ENCODE assay signal across 20 mouse cellular contexts in genomic region chr4:40884282-40885165, GRCm38 (mm10). TPM values are rescaled to one million over a fixed set of nuclear protein-coding genes. Genes with fewer than 3 reads are reported as not detected.
DNase-seq lines count a peak whose midpoint lies in the region; ATAC-seq and TF ChIP-seq lines count a peak whose summit lies in the region.
"Had no signal": no experiment of that assay in that cellular context is flagged by ENCODE, and none has a peak within 500 bp of the region (broad histone marks: within the 10 kb centered on the region; RNA-seq: fewer than 3 reads in every experiment).

No protein-coding gene starts in this region.

- 0 out of 2 replicates have a peak overlapping the region, but pooled peaks have one; percentile 21 for H3K27ac ChIP-seq in embryonic facial prominence, embryonic 14.5 days (replicated peaks; ENCODE audit: low read depth, low read length)
- no peak overlapping the region for H3K27ac ChIP-seq in embryonic facial prominence, embryonic 10.5 days (replicated peaks)
- H3K27ac ChIP-seq in layer of hippocampus, adult 2 months, result peak overlapping the region; percentile 82
- peak overlapping the region; percentile 66; the same call in 1 of the 2 replicates for H3K27ac ChIP-seq in limb, embryonic 15.5 days
- H3K27ac ChIP-seq: midbrain, embryonic 10.5 days; neural tube, embryonic 13.5 days had no signal

- whole genome bisulfite sequencing in embryonic facial prominence, embryonic 14.5 days, result 80% methylated on average over 12 of the region's 12 CpGs
- WGBS in embryonic facial prominence, embryonic 10.5 days, result 84% methylated on average over 12 of the region's 12 CpGs
- WGBS in limb, embryonic 15.5 days, result 60% methylated on average over 12 of the region's 12 CpGs

- ATAC-seq in embryonic facial prominence, embryonic 14.5 days (ENCODE audit: low read depth), result no peak
- ATAC-seq in limb, embryonic 15.5 days (ENCODE audit: insufficient number of reproducible peaks, low FRiP score, low TSS enrichment, low read depth), result peak; percentile 31; the same call in 1 of the 2 replicates
- ATAC-seq: forebrain, embryonic 14.5 days; inflammation-experienced regulatory T-cells, adult 6 months had no signal

- no peak for TF ChIP-seq CTCF in layer of hippocampus, adult 2 months (conservative IDR thresholded peaks at IDR 0.05)

- DNase-seq in embryonic facial prominence, embryonic 14.5 days (ENCODE audit: low spot score), result no peak
- no peak for DNase-seq in embryonic facial prominence, embryonic 10.5 days (ENCODE audit: low spot score)
- peak in 1 of 2 experiments; percentile 44 for DNase-seq in layer of hippocampus, adult 2 months (ENCODE audit: low spot score in 2 of 2)
- DNase-seq in layer of hippocampus, postnatal 25 days (ENCODE audit: extremely low spot score in 1 of 2, low spot score in 1 of 2), result no peak
- DNase-seq in lung, postnatal 36 days, result peak; percentile 22
- no peak for DNase-seq in lung, postnatal 25 days (ENCODE audit: low spot score)
- no peak for DNase-seq in adrenal gland, postnatal 14 days
- DNase-seq: adrenal gland, adult 8-10 months; cerebellum, adult 8-10 months; lung, embryonic 14.5 days; thymus, adult 2 months had no signal

- H3K36me3 ChIP-seq in embryonic facial prominence, embryonic 14.5 days (ENCODE audit: control insufficient read depth, insufficient read depth, low read length), result no peaks in the 10 kb centered on the region
- H3K36me3 ChIP-seq in embryonic facial prominence, embryonic 10.5 days (replicated peaks), result no peaks in the 10 kb centered on the region
- no peaks in the 10 kb centered on the region for H3K36me3 ChIP-seq in limb, embryonic 15.5 days
- H3K36me3 ChIP-seq: midbrain, embryonic 10.5 days; neural tube, embryonic 13.5 days had no signal

- no peak overlapping the region for H3K4me3 ChIP-seq in embryonic facial prominence, embryonic 14.5 days (ENCODE audit: low read depth, low read length)
- H3K4me3 ChIP-seq in embryonic facial prominence, embryonic 10.5 days, result no peak overlapping the region
- no peak overlapping the region for H3K4me3 ChIP-seq in layer of hippocampus, adult 2 months
- no peak overlapping the region for H3K4me3 ChIP-seq in limb, embryonic 15.5 days
- H3K4me3 ChIP-seq: midbrain, embryonic 10.5 days; neural tube, embryonic 13.5 days had no signal

- no peaks in the 10 kb centered on the region for H3K4me1 ChIP-seq in embryonic facial prominence, embryonic 14.5 days (ENCODE audit: control insufficient read depth, insufficient read depth, low read length)
- peaks cover 4% of the 10 kb centered on the region; the same call in 1 of the 2 replicates for H3K4me1 ChIP-seq in embryonic facial prominence, embryonic 10.5 days
- H3K4me1 ChIP-seq in limb, embryonic 15.5 days, result peaks cover 10% of the 10 kb centered on the region; the same call in 1 of the 2 replicates
- H3K4me1 ChIP-seq: midbrain, embryonic 10.5 days; neural tube, embryonic 13.5 days had no signal

- no peaks in the 10 kb centered on the region for H3K9me3 ChIP-seq in embryonic facial prominence, embryonic 14.5 days (ENCODE audit: control insufficient read depth, low read length)
- no peaks in the 10 kb centered on the region for H3K9me3 ChIP-seq in embryonic facial prominence, embryonic 10.5 days
- no peaks in the 10 kb centered on the region for H3K9me3 ChIP-seq in limb, embryonic 15.5 days
- H3K9me3 ChIP-seq: midbrain, embryonic 10.5 days; neural tube, embryonic 13.5 days had no signal

- H3K4me2 ChIP-seq in embryonic facial prominence, embryonic 14.5 days (ENCODE audit: low read depth, low read length), result no peak overlapping the region
- no peak overlapping the region for H3K4me2 ChIP-seq in limb, embryonic 15.5 days
- H3K4me2 ChIP-seq: lung, embryonic 14.5 days; neural tube, embryonic 13.5 days had no signal

- no peaks in the 10 kb centered on the region for H3K27me3 ChIP-seq in embryonic facial prominence, embryonic 14.5 days (replicated peaks; ENCODE audit: control insufficient read depth, insufficient read depth, low read length)
- H3K27me3 ChIP-seq in embryonic facial prominence, embryonic 10.5 days (replicated peaks; ENCODE audit: low read depth, poor library complexity, severe bottlenecking), result no peaks in the 10 kb centered on the region
- no peaks in the 10 kb centered on the region for H3K27me3 ChIP-seq in limb, embryonic 15.5 days
- H3K27me3 ChIP-seq: neural tube, embryonic 13.5 days had no signal

- no peak overlapping the region for H3K9ac ChIP-seq in embryonic facial prominence, embryonic 14.5 days (ENCODE audit: low read depth, low read length)
- H3K9ac ChIP-seq in limb, embryonic 15.5 days, result no peak overlapping the region
- H3K9ac ChIP-seq: lung, embryonic 14.5 days; neural tube, embryonic 13.5 days had no signal

RNA-seq across cellular contexts. Expression of gene B4galt1, which starts 30.7 kb away (rescaled TPM):
- 66.8 and 68.3 TPM in 2 replicates for polyA plus RNA-seq in embryonic facial prominence, embryonic 14.5 days (2014; fragmentation: Nextera tagmentation; extraction: Ambion mirVana)
- 23.8 and 24.7 TPM in 2 replicates for polyA plus RNA-seq in embryonic facial prominence, embryonic 10.5 days (2016; fragmentation: Nextera tagmentation; extraction: Ambion mirVana)
- 10 to 100 TPM in 1 of 2 experiments, 1 to 10 TPM in 1; 8.5 to 10.8 TPM for total RNA-seq in layer of hippocampus, adult 2 months (2021)
- total RNA-seq in layer of hippocampus, postnatal 25 days (2021), result 1 to 10 TPM; 6.7 to 8.3 TPM
- 50.3 and 58.1 TPM in 2 replicates for polyA plus RNA-seq in limb, embryonic 15.5 days (2015; fragmentation: Nextera tagmentation; extraction: Ambion mirVana)
- 69.4 and 70.5 TPM in 2 replicates for total RNA-seq in adrenal gland, postnatal 14 days (2021)

RNA-seq across cellular contexts. Expression of gene Spink4, which starts 35.3 kb away (rescaled TPM):
- 0.84 TPM in 1 of 2 replicates, not detected in the other for polyA plus RNA-seq in embryonic facial prominence, embryonic 14.5 days (2014; fragmentation: Nextera tagmentation; extraction: Ambion mirVana)
- polyA plus RNA-seq in embryonic facial prominence, embryonic 10.5 days (2016; fragmentation: Nextera tagmentation; extraction: Ambion mirVana), result not detected in 2 replicates
- total RNA-seq in layer of hippocampus, adult 2 months (2021), result not detected
- total RNA-seq in layer of hippocampus, postnatal 25 days (2021), result not detected
- polyA plus RNA-seq in limb, embryonic 15.5 days (2015; fragmentation: Nextera tagmentation; extraction: Ambion mirVana), result not detected in 2 replicates
- 2.3 and 2.8 TPM in 2 replicates for total RNA-seq in adrenal gland, postnatal 14 days (2021)
- total RNA-seq: layer of hippocampus, postnatal 10 days; monocyte, adult 5-6 weeks had no signal
- polyA plus RNA-seq: forebrain, embryonic 14.5 days; hindbrain, embryonic 11.5 days; inflammation-experienced regulatory T-cells, adult 6 months; kidney, embryonic 14.5 days; lung, embryonic 14.5 days; midbrain, embryonic 10.5 days; neural tube, embryonic 13.5 days had no signal
